Mouse (Mus musculus): ENCODE results near the gene Scgb1a1.

DNA sequence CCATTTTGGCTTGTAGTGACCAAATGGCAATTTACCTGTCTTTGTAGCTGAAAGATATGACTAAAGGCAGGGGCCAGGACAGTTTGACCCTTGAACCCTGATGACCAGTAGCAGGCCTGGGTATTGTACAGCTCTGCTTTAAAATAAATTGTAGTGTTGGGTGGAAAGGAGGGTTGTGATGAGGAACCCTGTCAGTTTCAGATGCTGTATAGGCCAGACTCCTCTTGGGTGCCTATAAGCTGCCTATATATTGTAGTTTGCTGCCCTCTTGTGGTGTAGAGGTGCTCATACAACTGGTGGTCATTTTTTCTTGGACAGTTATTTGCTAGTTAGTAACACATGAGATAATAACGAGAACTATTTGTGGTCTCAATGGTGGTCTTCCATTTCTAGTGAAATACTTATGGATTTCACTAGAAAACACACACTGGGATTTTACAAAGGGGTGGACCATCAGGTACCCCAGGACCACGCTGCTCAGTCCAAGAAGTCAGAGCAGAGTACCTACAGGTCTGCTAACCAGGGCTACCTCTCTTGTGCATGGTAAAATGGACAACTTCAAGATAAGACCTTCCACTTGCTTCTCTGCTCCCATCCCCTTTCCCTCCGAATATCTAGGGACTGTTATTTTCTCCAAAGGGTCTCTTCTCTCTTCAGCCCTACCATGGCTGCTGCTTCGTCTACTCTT, 22.6 kb upstream of the Scgb1a1 start:
- no peak for TF ChIP-seq POLR2A (IDR thresholded peaks at IDR 0.05; ENCODE audit: control insufficient read depth, extremely low read depth, insufficient read depth, low read length, poor library complexity)
- TF ChIP-seq CTCF (IDR thresholded peaks at IDR 0.05; ENCODE audit: borderline replicate concordance, control insufficient read depth, extremely low read depth, insufficient read depth, low read length, poor library complexity): no peak
